Mouse (Mus musculus) myocyte (in vitro differentiated cells): ENCODE results near the gene Pkm. TPM values are rescaled to one million over a fixed set of nuclear protein-coding genes. Genes with fewer than 3 reads are reported as not detected.

Source experiments
- H3K27me3 ChIP-seq: one replicate; pipeline ENCODE4 v1.6.1; 2011; ENCODE audit not compliant: control insufficient read depth, insufficient read depth, insufficient read length
- H3K36me3 ChIP-seq: one replicate; pipeline ENCODE4 v1.6.1; 2011; ENCODE audit not compliant: control insufficient read depth, insufficient read depth
- H3K4me2 ChIP-seq: one replicate; pipeline ENCODE4 v1.6.1; 2011; ENCODE audit warnings: low read depth, control low read depth
- H3K4me3 ChIP-seq: one replicate; pipeline ENCODE4 v1.5.1; 2011; ENCODE audit warnings: mild to moderate bottlenecking, control low read depth, moderate library complexity
- H3K79me2 ChIP-seq: one replicate; pipeline ENCODE4 v1.6.1; 2011; ENCODE audit not compliant: control insufficient read depth, insufficient read depth
- H3ac ChIP-seq: one replicate; pipeline ENCODE4 v1.6.1; 2011; ENCODE audit not compliant: control insufficient read depth, insufficient read length
- CEBPB ChIP-seq: IDR thresholded peaks from 2 replicates; pipeline ENCODE4 v1.6.1; 2011; ENCODE audit warnings: mild to moderate bottlenecking, moderate library complexity; ENCODE audit not compliant: poor library complexity, insufficient read depth, severe bottlenecking
- E2F4 ChIP-seq: IDR thresholded peaks from one replicate; pipeline ENCODE4 v1.6.1; 2011; ENCODE audit warnings: mild to moderate bottlenecking, control low read depth, moderate library complexity; ENCODE audit not compliant: insufficient read depth
- MAX ChIP-seq: IDR thresholded peaks from one replicate; pipeline ENCODE4 v1.6.1; 2011; ENCODE audit warnings: low read depth, mild to moderate bottlenecking, control low read depth
- MYOD1 ChIP-seq, 3 experiments: IDR thresholded peaks; one replicate each; pipeline ENCODE4 v1.6.1; 2011; ENCODE audit warnings: control low read depth in 2 of 3, low read depth in 2 of 3, mild to moderate bottlenecking in 2 of 3, moderate library complexity in 1 of 3; ENCODE audit not compliant: insufficient read length in 2 of 3, control insufficient read depth in 1 of 3
- MYOG ChIP-seq, 3 experiments: IDR thresholded peaks; one replicate each; pipeline ENCODE4 v1.6.1; 2011; ENCODE audit warnings: control low read depth in 2 of 3, low read depth in 2 of 3, mild to moderate bottlenecking in 2 of 3; ENCODE audit not compliant: insufficient read length in 2 of 3, control insufficient read depth in 1 of 3, insufficient read depth in 1 of 3
- POLR2A ChIP-seq: IDR thresholded peaks from one replicate; pipeline ENCODE4 v1.6.1; 2011; ENCODE audit warnings: low read depth, mild to moderate bottlenecking, control low read depth, moderate library complexity; ENCODE audit not compliant: insufficient read length
- POLR2AphosphoS2 ChIP-seq: IDR thresholded peaks from one replicate; pipeline ENCODE4 v1.6.1; 2011; ENCODE audit warnings: low read depth, control low read depth; ENCODE audit not compliant: insufficient read length
- REST ChIP-seq: IDR thresholded peaks from one replicate; pipeline ENCODE4 v1.6.1; 2011; ENCODE audit warnings: mild to moderate bottlenecking, control low read depth, moderate library complexity; ENCODE audit not compliant: insufficient read depth, insufficient read length
- SRF ChIP-seq: IDR thresholded peaks from one replicate; pipeline ENCODE4 v1.6.1; 2011; ENCODE audit warnings: low read depth; ENCODE audit not compliant: control insufficient read depth, insufficient read length
- TCF12 ChIP-seq: IDR thresholded peaks from one replicate; pipeline ENCODE4 v1.6.1; 2011; ENCODE audit warnings: mild to moderate bottlenecking, control low read depth; ENCODE audit not compliant: poor library complexity, insufficient read depth, severe bottlenecking
- TCF3 ChIP-seq: IDR thresholded peaks from one replicate; pipeline ENCODE4 v1.6.1; 2011; ENCODE audit warnings: low read depth, control low read depth; ENCODE audit not compliant: insufficient read length
- USF1 ChIP-seq: IDR thresholded peaks from one replicate; pipeline ENCODE4 v1.6.1; 2011; ENCODE audit warnings: low read depth, mild to moderate bottlenecking, control low read depth, moderate library complexity
- polyA plus RNA-seq: library from polyadenylated mRNA; unstranded; fragments of >200 nt; fragmentation: generic; extraction: Trizol; gene quantifications from one replicate; pipeline ENCODE4 v1.2.1, GENCODE M21; 2012; ENCODE audit warnings: missing spikeins

Pkm gene
- polyA plus RNA-seq, 1 experiment: 3,717 TPM

DNA sequence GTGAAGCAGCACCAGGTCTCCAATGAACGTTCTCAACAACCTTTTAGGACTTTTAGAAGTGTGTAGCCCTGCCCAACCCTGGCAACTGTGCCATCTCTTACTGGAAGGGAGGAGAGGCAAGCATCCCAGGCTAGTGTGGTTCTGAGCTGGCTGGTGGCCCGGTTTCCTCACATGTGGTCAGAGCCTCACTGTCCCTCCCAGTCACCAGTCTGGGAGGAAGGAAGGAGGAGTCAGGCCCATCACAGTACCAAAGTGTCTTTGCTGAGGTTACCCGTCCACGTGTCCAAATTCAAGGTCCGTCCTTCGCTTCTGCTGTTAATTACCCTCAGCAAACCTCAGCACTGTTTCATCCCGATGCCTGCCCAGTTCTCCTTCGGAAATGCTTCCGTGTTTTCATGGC lies 36.0 kb downstream of the Pkm start:
- peak; percentile 91 for TF ChIP-seq POLR2AphosphoS2
- TF ChIP-seq MAX: peak; percentile 80
- TF ChIP-seq POLR2A: peak; percentile 74
- TF ChIP-seq MYOD1 (IDR thresholded peaks at IDR 0.05; ENCODE audit: control insufficient read depth in 1 of 3, insufficient read length in 2 of 3, low read depth in 2 of 3): no peak
- TF ChIP-seq USF1: peak; percentile 78
- TF ChIP-seq MYOG (IDR thresholded peaks at IDR 0.05; ENCODE audit: control insufficient read depth in 1 of 3, insufficient read depth in 1 of 3, insufficient read length in 2 of 3, low read depth in 2 of 3): no peak
- H3K79me2 ChIP-seq: peaks cover 6% of the 10 kb centered on the region
- no peaks in the 10 kb centered on the region for H3K27me3 ChIP-seq
- peak overlapping the region; percentile 91 for H3K4me2 ChIP-seq
- H3ac ChIP-seq: no peak overlapping the region
- H3K36me3 ChIP-seq: no peaks in the 10 kb centered on the region
- H3K4me3 ChIP-seq: peak overlapping the region; percentile 30

- Histone ChIP-seq H3ac (no peak overlapping the region), H3K36me3 (no peaks in the 10 kb centered on the region), H3K4me3 (peak overlapping the region; percentile 30), H3K4me2 (peak overlapping the region; percentile 91), H3K27me3 (no peaks in the 10 kb centered on the region), H3K79me2 (peaks cover 6% of the 10 kb centered on the region)
- no peak for TF ChIP-seq REST
- no peak for TF ChIP-seq USF1
- TF ChIP-seq POLR2AphosphoS2: peak; percentile 25
- TF ChIP-seq MYOG (IDR thresholded peaks at IDR 0.05; ENCODE audit: control insufficient read depth in 1 of 3, insufficient read depth in 1 of 3, insufficient read length in 2 of 3, low read depth in 2 of 3): peak in 1 of 3 experiments; percentile 58
Measured at GRCm38 (mm10) chr9:59694571-59695450, 38.6 kb downstream of the Pkm start.

GRCm38 (mm10) chr9:59695451-59695813 lies 39.3 kb downstream of the Pkm start:
- TF ChIP-seq USF1: no peak
- TF ChIP-seq MYOG (IDR thresholded peaks at IDR 0.05; ENCODE audit: control insufficient read depth in 1 of 3, insufficient read depth in 1 of 3, insufficient read length in 2 of 3, low read depth in 2 of 3): peak; percentile 33 to 59 (median 54)
- TF ChIP-seq TCF3: no peak
- no peak for TF ChIP-seq SRF
- TF ChIP-seq E2F4: no peak
- TF ChIP-seq CEBPB: no peak
- TF ChIP-seq MYOD1 (IDR thresholded peaks at IDR 0.05; ENCODE audit: control insufficient read depth in 1 of 3, insufficient read length in 2 of 3, low read depth in 2 of 3): peak in 2 of 3 experiments; percentile 61 to 65
- TF ChIP-seq POLR2AphosphoS2: no peak
- no peak for TF ChIP-seq POLR2A
- no peak for TF ChIP-seq REST
- TF ChIP-seq TCF12: peak; percentile 17
- no peak for TF ChIP-seq MAX
- Histone ChIP-seq H3K79me2 (peaks cover 6% of the 10 kb centered on the region), H3ac (no peak overlapping the region), H3K27me3 (no peaks in the 10 kb centered on the region), H3K4me3 (peak overlapping the region; percentile 30), H3K4me2 (peak overlapping the region; percentile 91), H3K36me3 (no peaks in the 10 kb centered on the region)

DNA sequence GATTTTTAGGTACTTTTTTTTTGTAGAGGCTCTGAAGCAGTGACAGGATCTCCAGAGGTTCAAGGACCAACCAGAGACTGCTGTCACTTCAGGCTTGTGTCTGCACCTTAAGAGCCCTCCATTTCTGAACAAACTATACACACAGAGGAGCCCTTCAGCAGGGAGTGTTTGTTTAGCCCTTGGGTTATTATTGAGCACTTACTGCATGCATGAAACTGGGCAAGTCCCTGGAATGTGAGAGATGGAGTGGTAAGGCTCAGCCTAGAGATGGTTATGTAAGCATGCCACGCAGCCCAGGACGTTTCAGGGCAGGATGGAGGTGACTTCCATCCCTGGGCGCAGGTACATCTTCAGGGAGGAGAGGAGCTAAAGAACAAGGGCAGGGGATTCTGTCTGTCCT lies 40.2 kb downstream of the Pkm start:
- no peaks in the 10 kb centered on the region for H3K36me3 ChIP-seq

More for the DNA sequence above, 40.2 kb downstream of the Pkm start:
- Histone ChIP-seq H3K4me2 (no peak overlapping the region), H3K27me3 (no peaks in the 10 kb centered on the region), H3K4me3 (no peak overlapping the region), H3ac (no peak overlapping the region), H3K79me2 (peaks cover 6% of the 10 kb centered on the region)
- TF ChIP-seq CEBPB (no peak), MYOD1 (IDR thresholded peaks at IDR 0.05; ENCODE audit: control insufficient read depth in 1 of 3, insufficient read length in 2 of 3, low read depth in 2 of 3) (no peak), MAX (no peak), POLR2AphosphoS2 (no peak), TCF12 (no peak), E2F4 (no peak), REST (no peak), MYOG (IDR thresholded peaks at IDR 0.05; ENCODE audit: control insufficient read depth in 1 of 3, insufficient read depth in 1 of 3, insufficient read length in 2 of 3, low read depth in 2 of 3) (no peak), USF1 (no peak), TCF3 (no peak), POLR2A (no peak), SRF (no peak)
